Mouse (Mus musculus): ENCODE data around the gene Megf11. TPM values are rescaled to one million over a fixed set of nuclear protein-coding genes. Genes with fewer than 3 reads are reported as not detected.

The Megf11 gene
- total RNA-seq, 2 experiments from 2014 or later = not detected

DNA sequence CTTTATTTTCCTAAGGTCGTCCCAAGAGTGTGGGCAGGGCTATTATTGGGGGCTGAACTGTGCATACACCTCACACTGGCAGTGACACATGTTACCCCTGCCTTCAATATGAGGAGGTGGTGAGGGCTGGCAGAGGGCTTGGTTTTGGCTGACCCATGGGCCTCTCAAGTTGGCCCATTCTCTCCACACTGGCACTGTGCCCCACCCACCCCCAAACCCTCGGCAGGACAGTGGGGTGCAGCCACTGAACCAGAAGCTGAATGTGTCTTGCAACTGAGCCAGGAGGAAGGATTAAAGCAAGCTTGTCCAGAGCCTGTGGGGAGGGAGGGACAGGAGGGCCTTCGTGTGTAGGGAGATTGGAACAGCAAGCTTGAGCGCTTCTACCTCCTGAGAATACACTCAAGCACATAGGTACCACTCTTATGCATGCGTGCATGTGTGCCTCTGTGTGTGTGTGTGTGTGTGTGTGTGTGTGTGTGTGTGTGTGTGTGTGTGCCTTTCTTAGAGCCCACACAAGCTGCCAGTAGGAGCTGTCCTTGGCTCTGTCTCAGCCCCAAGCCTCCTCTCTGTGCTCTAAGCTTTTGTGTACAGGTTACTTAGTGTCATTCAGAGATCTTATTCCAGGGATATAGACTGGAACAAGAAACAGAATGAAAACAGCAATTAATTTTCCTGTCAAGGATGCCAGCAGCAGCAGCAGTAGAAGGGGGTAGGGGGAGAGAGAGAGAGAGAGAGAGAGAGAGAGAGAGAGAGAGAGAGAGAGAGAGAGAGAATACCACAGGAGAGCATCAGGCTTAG lies 236.3 kb downstream of the Megf11 start:
- no peak for ATAC-seq (replicated peaks; ENCODE audit: low FRiP score, low TSS enrichment, poor library complexity, severe bottlenecking)

DNA sequence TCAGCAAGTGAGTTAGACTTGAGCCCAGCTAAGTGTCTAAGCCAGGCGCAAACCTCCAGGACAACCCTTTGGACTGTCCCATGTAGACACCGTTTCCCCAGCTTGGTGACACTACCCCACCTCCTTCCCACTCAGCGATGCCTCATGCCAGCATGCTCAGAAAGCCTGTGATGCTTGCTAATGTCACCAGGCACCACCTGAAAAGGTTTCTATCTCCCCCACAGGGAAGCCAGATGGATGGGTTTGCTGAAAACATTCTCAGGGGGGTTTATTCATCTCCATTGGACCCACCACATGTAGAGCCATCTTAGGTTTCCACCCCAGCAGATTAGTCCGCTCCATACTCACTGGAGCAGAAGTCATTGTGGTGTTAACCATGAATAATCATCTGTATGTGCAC lies 237.9 kb downstream of the Megf11 start:
- no peak for ATAC-seq (replicated peaks; ENCODE audit: low FRiP score, low TSS enrichment, poor library complexity, severe bottlenecking)

DNA sequence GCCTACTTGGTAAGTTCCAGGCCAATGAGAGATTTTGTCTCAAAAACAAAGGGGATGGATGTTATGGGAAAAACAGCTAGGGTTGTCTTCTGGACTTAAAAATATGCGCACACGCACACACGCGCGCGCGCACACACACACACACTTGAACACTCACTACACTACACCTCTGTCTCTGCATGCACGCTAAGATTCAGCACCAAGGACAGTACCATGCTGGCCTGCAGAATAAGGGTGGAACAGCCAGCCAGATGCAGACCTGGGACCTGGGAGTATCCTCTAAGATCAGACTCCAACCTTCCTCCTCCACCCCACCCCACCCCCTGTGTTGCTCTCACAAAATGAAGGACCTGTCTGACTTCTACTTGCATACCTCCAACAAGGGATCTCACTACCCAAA lies 239.1 kb downstream of the Megf11 start:
- ATAC-seq (replicated peaks; ENCODE audit: low FRiP score, low TSS enrichment, poor library complexity, severe bottlenecking) = peak; percentile 75

DNA sequence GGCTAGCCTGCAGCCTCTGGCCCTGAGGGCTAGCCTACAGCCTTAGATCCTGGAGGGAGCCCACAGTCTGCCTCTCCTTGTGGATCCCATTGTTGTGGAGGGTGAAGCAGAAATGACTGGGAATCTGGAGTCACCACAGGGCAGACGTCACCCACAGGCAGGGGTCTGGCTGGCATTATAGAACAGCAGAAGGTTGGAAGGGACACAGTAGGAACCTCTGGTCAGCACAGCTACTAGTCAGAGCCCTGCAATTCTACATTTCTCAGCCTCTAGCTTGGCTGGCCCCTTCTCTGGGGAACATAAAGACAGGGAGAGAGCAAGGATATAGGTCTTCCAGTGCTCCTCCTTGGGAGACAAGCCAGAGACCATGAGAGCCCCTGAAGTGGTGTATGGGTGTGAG lies 244.4 kb downstream of the Megf11 start:
- ATAC-seq (replicated peaks; ENCODE audit: low FRiP score, low TSS enrichment, poor library complexity, severe bottlenecking) = no peak

DNA sequence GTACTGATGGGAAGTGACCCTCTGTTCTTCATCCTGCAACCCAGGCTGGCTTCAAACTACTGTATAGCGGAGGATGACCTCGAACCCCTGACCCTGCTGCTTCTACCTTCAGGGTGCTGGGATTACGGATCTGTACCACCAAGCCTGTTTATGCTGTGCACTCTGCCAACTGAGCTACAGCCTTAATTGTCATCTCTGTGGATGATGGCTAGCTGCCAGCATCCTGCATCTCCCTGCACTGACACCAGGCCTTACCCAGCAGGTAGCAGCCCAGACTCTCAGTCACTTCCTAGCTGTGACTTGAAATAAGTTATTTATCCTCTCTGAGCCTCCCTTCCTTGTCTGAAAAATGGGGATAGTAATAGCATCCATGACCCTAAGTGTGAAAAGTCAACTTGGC lies 247.7 kb downstream of the Megf11 start:
- no peak for ATAC-seq (replicated peaks; ENCODE audit: low FRiP score, low TSS enrichment, poor library complexity, severe bottlenecking)

DNA sequence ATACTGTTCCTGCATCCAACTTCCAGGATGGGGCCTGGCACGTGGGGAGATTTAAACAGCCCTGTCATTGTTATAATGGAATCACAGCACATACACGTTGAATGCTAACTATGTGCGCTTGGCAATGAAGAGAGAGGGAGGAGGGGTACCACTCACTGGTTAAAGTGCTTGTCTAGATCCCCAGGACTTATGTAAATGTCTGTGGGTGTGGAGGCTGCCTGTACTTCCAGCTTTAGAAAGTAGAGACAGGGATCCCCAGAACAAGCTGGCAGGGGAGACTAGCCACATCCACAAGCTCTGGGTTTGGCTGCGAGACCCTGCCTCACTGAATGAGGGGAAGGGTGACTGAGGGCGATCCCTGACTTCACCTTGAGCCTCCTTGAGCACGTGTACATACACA lies 250.7 kb downstream of the Megf11 start:
- no peak for ATAC-seq (replicated peaks; ENCODE audit: low FRiP score, low TSS enrichment, poor library complexity, severe bottlenecking)

DNA sequence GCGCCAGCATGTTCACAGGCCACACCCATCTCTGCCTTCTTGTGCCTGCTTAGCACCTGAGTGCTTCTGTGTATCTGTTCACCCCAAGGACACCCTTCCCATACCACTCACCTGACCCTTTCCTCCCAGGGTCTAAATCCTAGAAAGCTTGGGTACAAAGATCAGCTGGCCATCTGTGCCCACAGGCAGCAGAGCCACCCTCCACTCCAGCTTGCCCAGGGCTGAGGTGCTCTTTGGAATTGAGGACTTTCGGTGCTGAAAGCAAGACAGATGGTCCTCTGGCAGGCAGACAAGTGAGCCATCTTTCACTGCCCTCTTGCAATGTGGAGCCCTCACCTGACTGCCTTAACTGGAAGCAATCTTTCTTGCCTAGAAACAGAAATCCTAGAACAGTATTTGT lies 251.5 kb downstream of the Megf11 start:
- no peak for ATAC-seq (replicated peaks; ENCODE audit: low FRiP score, low TSS enrichment, poor library complexity, severe bottlenecking)

DNA sequence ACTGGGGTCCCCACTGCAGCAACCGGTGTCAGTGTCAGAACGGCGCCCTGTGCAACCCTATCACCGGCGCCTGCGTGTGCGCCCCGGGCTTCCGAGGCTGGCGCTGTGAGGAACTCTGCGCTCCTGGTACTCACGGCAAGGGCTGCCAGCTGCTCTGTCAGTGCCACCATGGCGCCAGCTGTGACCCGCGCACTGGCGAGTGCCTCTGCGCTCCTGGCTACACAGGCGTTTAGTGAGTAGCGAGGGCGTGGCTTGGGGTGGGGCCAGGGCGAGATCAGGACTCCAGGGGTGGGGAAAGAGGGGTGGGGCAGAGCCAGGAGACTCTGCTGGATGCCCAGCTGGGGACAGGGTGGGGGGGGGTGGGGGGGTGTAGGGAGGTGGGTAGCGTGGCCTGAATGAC lies 252.8 kb downstream of the Megf11 start:
- peak; percentile 75; the same call in 1 of the 2 replicates for ATAC-seq (replicated peaks; ENCODE audit: low FRiP score, low TSS enrichment, poor library complexity, severe bottlenecking)

DNA sequence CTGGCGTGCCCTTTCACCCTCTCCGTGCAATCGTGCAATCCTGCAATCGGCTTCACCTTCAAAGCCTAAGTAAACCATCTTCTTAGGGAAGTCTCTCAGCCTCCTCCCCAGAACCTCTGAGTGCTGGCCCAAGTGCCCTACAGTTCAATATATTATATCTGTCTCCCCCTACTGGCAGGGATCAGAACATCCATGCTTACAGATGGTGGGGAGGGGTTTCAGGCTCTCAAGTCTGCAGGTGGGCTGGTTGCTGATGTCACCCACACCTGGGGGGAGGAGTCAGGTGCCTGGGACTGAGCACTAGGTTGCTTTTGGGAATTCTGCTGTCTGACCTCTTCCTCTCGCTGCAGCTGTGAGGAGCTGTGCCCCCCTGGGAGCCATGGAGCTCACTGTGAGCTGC lies 254.2 kb downstream of the Megf11 start:
- ATAC-seq (replicated peaks; ENCODE audit: low FRiP score, low TSS enrichment, poor library complexity, severe bottlenecking) = 0 out of 2 replicates have a peak, but pooled peaks have one; percentile 46

DNA sequence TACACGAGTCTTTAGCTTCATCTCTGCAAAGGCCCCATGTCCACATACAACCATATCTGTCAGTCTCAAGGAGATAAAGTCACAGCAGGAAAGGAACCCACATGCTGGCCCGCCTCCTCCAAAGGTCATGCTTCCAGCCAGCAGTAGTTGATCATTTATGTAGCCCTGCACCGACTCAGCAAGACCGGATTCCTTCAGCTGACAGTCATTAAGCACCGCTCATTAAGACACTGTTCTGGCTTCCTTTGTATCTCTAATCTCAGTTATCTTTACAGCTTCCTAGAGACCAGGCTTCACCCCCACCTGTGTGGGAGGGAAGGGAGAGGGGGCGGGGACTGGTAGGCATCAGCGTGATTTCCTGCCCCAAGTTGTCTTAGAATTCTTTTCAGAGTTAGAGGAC lies 258.7 kb downstream of the Megf11 start:
- ATAC-seq (replicated peaks; ENCODE audit: low FRiP score, low TSS enrichment, poor library complexity, severe bottlenecking) = no peak

DNA sequence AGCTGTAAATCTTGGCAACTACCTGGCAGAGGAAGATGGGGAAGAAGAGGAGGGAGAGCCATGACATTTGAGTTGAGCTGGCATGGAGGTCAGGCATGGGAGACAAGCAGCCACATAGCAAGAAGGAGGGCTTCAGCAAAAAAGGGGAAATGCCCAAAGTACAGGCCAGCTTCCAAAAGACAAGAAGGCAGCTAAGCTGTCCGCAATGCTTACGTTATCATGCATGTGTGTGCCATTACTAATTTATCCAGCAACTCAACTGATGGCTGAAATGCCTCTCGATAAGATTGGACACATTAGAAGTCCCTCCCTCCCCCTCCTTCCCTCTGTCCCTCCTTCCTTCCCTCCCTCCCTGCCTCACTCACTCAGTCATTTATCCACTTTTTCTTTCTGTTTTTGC lies 260.0 kb downstream of the Megf11 start:
- no peak for ATAC-seq (replicated peaks; ENCODE audit: low FRiP score, low TSS enrichment, poor library complexity, severe bottlenecking)

DNA sequence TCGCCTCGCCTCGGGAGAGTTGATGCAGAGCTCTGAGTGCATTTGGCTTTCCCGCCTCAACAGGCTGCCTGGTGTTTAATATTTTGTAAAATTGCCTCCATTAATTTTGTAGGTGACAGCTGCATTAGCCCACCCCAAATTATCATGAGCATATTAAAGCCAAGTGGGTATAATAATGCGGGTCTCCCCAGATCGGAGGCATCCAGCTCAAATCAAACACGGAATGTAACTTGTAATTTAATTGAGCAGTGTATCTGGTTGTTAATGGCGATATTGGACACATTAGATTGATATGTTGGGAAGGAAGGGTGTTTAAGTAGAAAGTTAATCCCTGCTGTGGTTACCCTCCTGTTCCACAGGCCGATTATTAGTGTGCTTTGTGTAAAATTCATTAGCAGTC lies 264.0 kb downstream of the Megf11 start:
- no peak for ATAC-seq (replicated peaks; ENCODE audit: low FRiP score, low TSS enrichment, poor library complexity, severe bottlenecking)

DNA sequence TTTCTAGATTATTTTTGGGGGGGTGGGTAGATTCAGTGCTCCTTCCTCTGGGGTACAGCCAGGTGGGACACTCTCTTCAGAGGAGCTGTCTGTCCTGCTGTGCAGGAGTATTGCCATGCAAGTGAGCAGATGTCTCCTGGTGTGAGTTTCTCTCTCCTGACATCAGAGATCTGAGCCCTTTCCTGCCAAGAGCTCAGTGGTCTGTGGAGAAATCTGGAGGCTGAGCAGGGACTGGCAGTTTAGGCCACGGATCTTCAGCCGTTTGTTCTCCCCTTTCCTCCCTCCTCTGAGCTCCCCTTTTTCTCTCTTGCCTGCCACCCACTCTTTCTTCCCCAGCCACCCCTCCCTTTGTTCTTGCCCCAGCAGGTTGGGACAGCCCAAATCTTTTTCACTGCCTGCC lies 264.5 kb downstream of the Megf11 start:
- ATAC-seq (replicated peaks; ENCODE audit: low FRiP score, low TSS enrichment, poor library complexity, severe bottlenecking) = no peak

DNA sequence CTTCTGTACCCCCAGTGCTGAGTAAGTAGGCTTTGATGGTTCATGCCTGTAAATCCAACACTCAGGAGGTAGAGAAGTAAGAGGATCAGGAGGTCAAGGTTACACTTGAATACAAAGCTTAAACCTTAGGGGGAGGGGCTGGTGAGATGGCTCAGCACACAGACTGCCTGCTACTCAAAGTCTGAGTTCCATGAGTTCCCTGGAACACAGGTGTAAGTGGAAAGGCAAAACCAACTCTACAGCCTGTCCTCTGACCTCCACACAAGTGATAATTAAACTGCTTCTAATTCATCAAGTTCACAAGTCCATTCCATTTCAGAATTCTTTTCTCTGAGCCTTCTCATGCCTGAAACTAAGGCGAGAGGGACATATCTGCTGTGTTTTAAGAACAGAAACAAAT lies 265.8 kb downstream of the Megf11 start:
- no peak for ATAC-seq (replicated peaks; ENCODE audit: low FRiP score, low TSS enrichment, poor library complexity, severe bottlenecking)

DNA sequence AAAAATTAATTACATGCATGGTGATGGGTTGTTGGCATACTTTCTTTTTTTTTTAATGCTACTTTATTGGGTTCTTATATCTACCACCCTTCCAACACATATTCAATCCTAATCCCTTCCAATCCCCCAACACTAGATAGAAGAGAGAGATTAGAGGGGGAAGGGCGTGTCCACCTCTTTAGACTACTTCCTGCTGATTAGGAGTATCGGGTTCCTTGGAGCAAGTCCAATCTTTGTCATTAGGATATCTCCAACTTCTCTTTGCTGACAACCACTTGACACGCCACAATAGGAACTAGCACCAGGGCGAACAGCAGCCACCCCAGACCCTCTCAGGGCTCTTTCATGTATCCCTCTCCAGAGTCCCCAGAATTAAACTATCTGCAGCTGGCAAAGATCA lies 266.3 kb downstream of the Megf11 start:
- ATAC-seq (replicated peaks; ENCODE audit: low FRiP score, low TSS enrichment, poor library complexity, severe bottlenecking) = no peak

DNA sequence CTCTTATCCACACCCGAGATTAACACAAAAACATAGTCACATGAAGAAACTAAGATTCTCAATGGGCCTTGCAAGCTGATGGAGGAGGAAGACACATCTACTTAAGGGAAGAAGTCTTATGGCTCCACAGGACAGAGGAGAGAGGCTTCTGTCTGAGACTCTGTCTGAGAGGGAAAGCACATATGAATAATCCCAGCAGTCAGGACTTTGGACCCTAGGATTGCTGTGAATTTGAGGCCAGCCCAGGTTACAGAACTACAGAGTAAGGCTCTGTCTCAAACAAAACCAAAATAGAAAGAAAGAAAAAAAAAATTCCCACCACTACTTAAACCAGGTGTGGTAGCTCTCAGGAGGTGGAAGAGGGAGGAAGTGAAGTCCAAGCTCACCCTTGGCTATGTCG lies 266.7 kb downstream of the Megf11 start:
- ATAC-seq (replicated peaks; ENCODE audit: low FRiP score, low TSS enrichment, poor library complexity, severe bottlenecking) = no peak

DNA sequence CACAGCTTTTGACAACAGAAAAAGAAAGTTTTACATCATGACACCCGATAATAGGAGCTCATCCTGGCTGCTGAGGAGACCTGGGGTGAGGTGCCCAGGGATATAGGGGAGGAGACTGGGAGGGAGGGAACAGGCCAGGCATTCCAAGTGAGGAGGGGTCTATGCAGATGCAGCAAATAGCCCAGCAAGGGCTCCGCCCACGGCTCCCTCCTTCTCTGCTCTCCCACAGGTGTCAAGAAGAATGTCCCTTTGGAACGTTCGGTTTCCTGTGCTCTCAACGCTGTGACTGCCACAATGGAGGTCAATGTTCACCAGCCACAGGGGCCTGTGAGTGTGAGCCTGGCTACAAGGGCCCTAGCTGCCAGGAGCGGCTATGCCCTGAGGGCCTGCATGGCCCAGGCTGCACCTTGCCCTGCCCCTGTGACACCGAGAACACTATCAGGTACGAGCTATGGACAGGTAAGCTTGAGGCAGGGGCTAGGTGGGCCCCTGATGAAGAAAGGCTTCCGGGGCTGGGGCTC lies 267.5 kb downstream of the Megf11 start:
- ATAC-seq (replicated peaks; ENCODE audit: low FRiP score, low TSS enrichment, poor library complexity, severe bottlenecking) = no peak

DNA sequence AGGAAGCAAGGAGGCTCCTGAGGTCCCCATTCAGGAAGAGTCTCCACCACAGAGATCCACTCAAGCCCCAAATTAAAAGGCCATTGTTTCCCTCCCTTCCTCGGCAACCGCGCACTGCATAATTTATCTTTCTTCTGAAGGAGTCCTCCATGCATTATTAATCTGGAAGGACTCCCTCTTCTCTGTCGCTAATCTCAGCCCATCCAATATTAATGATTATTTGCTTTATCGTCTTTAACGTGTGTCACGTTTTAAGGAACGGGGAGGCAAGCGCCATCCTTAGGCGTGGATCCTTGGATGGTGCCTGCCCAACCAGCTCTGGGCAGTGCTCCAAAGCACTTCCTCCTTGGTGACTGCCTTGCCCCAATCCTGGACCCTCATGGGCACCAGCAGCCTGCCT lies 269.3 kb downstream of the Megf11 start:
- ATAC-seq (replicated peaks; ENCODE audit: low FRiP score, low TSS enrichment, poor library complexity, severe bottlenecking) = no peak

DNA sequence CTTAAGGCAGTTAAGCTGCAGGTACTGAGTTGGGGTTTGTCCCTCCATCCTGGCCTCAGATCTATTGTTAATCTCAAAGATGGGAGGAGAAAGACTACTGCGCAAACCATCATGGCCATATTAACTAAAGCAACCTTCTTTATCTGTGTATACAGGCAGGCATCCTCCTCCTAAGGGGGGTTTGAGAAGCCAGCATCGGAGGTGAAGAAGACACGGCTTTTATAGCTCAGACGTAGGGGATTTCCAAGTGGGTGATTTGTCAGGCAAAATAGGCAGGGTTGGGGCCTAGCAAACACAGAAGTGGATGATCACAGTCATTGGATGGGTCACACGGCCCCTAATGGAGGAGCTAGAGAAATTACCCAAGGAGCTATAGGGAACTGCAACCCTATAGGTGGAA lies 271.2 kb downstream of the Megf11 start:
- no peak for ATAC-seq (replicated peaks; ENCODE audit: low FRiP score, low TSS enrichment, poor library complexity, severe bottlenecking)

DNA sequence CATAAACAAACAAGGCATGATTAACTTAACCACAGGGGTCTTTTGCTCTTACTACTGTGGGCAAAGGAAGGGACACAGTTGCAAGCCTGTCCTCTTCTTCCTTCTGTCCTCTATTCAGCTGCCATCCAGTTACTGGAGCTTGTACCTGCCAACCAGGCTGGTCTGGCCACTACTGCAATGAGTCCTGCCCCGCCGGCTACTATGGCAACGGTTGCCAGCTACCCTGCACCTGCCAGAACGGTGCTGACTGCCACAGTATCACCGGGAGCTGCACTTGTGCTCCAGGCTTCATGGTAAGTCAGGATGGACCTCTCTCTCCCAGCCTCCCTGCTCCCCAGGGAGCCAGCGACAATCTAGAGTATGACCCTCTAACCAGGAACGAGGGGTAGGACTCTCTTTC lies 274.8 kb downstream of the Megf11 start:
- ATAC-seq (replicated peaks; ENCODE audit: low FRiP score, low TSS enrichment, poor library complexity, severe bottlenecking) = no peak

DNA sequence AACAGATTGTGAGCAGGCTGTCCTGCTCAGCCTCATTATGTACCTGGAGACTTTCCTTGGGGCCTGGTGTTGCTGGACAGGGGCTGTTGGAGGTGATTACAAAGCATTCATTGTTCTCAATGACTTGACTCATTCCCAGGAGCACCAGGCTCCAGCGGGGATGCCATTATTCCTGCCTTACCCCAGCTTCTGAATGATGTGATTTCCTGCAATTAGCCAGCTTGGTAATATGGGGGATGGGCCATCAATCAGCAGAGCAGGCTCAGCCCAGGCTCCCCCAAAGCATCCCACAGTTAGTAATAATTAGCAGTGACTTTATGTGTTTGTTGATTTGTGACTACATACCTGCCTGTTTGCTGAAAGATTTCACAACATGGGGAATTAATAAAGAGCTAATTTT lies 279.2 kb downstream of the Megf11 start:
- no peak for ATAC-seq (replicated peaks; ENCODE audit: low FRiP score, low TSS enrichment, poor library complexity, severe bottlenecking)

DNA sequence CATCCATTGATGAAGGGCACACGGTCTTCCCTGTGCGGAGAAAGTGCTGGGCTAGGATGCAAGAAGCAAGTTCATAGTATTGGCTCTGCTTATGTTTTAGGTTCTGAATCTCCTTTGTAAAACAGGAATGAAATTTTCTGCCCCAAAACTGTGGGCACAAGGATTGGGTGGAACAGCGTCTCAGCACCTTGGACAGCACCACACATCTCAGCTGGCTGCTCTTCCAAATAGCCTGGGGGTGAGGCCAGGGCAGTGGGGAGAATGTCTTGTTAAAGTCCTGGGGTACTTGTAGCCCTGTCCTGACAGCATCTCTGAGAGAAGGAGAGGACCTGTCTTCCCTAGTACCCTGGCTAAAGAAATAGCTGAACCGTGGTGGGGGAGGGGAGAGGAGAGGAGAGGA lies 281.1 kb downstream of the Megf11 start:
- no peak for ATAC-seq (replicated peaks; ENCODE audit: low FRiP score, low TSS enrichment, poor library complexity, severe bottlenecking)

Data from megakaryocyte-erythroid progenitor cell, adult 5-6 weeks (primary cell).